Mouse (Mus musculus): ENCODE measurements around the gene Defa34. TPM values are rescaled to one million over a fixed set of nuclear protein-coding genes. Genes with fewer than 3 reads are reported as not detected.
"Not testable (repeated sequence)": the region's sequence is repeated elsewhere in the genome, so short reads cannot be mapped to it uniquely, and the experiment has no call there.

Gene Defa34
- not detected in 2 replicates for polyA plus RNA-seq (2015; fragmentation: Nextera tagmentation; extraction: Ambion mirVana)

DNA sequence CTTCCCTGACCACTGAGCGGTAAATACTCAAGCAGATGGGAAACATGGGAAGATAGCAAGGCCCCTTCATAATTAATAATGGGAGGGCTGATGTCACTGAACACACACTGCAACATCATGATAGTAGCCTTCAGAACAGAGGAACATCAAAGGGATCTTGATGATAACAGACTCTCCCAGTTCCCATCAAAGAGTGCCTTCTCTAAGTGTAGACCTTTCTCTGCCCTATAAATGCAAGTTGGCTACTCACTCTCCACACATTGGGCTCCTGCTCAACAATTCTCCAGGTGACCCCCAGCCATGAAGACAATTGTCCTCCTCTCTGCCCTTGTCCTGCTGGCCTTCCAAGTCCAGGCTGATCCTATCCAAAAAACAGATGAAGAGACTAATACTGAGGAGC, at the start of gene Defa34:
Gene Defa34, plus strand, starts transcription at position 301 of the 400 bp plus-strand sequence.
- H3K27ac ChIP-seq (ENCODE audit: low read depth, low read length); H3K36me3 ChIP-seq (ENCODE audit: control insufficient read depth, insufficient read depth); H3K4me1 ChIP-seq (replicated peaks; ENCODE audit: control insufficient read depth, insufficient read depth, low read length); H3K27me3 ChIP-seq (replicated peaks; ENCODE audit: control insufficient read depth, insufficient read depth, low read length); H3K4me3 ChIP-seq (ENCODE audit: low read depth, low read length); H3K9ac ChIP-seq (ENCODE audit: low read depth, low read length); ATAC-seq; H3K4me2 ChIP-seq (replicated peaks; ENCODE audit: low read depth); H3K9me3 ChIP-seq (ENCODE audit: control insufficient read depth): not testable (repeated sequence)
- 83% methylated on average over 1 of the region's 1 CpGs for WGBS

DNA sequence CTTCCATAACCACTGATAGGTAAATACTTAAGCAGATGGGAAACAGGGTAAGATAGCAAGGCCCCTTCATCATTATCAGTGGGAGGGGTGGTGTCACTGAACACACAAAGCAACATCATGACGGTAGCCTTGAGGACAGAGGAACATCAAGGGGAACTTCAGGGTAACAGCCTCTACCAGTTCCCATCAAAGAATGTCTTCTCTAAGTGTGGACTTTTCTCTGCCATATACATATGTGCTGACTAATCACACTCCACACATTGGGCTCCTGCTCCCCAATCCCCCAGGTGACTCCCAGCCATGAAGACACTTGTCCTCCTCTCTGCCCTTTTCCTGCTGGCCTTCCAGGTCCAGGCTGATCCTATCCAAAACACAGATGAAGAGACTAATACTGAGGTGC, 47.7 kb upstream of the Defa34 start, which contains the start of gene Defa26:
Gene Defa26, plus strand, starts transcription at position 301 of the 400 bp plus-strand sequence.
- H3K4me3 ChIP-seq (ENCODE audit: low read depth, low read length); ATAC-seq; H3K4me2 ChIP-seq (replicated peaks; ENCODE audit: low read depth); H3K4me1 ChIP-seq (replicated peaks; ENCODE audit: control insufficient read depth, insufficient read depth, low read length); H3K9ac ChIP-seq (ENCODE audit: low read depth, low read length); H3K9me3 ChIP-seq (ENCODE audit: control insufficient read depth); H3K36me3 ChIP-seq (ENCODE audit: control insufficient read depth, insufficient read depth); H3K27me3 ChIP-seq (replicated peaks; ENCODE audit: control insufficient read depth, insufficient read depth, low read length); H3K27ac ChIP-seq (ENCODE audit: low read depth, low read length): not testable (repeated sequence)
- WGBS: no CpG with 5 or more reads among the region's 1 CpGs

DNA sequence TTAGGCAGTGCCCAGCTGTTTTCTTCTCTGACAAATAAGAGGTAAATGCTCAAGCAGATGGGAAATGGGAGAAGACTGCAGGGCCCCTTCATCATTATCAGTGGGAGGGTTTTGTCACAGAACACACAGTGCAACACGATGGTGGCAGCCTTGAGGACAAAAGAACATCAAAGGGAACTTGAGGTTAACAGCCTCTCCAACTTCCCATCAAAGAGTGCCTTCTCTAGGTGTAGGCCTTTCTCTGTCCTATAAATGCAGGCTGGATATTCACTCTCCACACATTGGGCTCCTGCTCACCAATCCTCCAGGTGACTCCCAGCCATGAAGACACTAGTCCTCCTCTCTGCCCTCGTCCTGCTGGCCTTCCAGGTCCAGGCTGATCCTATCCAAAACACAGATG, 10.1 kb upstream of the Defa34 start, which contains the start of gene Defa17:
Gene Defa17, plus strand, starts transcription at position 301 of the 400 bp plus-strand sequence.
- not testable (repeated sequence) for H3K4me2 ChIP-seq (replicated peaks; ENCODE audit: low read depth); H3K4me3 ChIP-seq (ENCODE audit: low read depth, low read length); H3K27ac ChIP-seq (ENCODE audit: low read depth, low read length); H3K27me3 ChIP-seq (replicated peaks; ENCODE audit: control insufficient read depth, insufficient read depth, low read length); ATAC-seq; H3K9ac ChIP-seq (ENCODE audit: low read depth, low read length); H3K4me1 ChIP-seq (replicated peaks; ENCODE audit: control insufficient read depth, insufficient read depth, low read length); H3K36me3 ChIP-seq (ENCODE audit: control insufficient read depth, insufficient read depth); H3K9me3 ChIP-seq (ENCODE audit: control insufficient read depth)
- WGBS: no CpG with 5 or more reads among the region's 2 CpGs

DNA sequence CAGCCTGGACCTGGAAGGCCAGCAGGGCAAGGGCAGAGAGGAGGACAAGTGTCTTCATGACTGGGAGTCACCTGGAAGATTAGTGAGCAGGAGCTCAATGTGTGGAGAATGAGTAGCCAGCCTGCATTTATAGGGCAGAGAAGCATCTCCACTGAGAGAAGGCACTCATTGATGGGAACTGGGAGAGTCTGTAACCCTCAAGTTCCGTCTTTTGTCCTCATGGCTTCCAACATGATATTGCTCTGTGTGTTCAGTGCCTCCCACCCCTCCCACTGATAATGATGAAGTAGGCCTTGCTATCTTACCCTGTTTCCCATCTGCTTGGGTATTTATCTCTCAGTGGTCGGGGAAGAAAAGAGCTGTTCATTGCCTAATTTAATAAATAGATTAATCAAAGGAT, 37.9 kb downstream of the Defa34 start, which contains the start of gene AY761184:
Gene AY761184, minus strand, starts transcription at position 101 of the 400 bp plus-strand sequence.
- not testable (repeated sequence) for H3K9ac ChIP-seq (ENCODE audit: low read depth, low read length); H3K4me1 ChIP-seq (replicated peaks; ENCODE audit: control insufficient read depth, insufficient read depth, low read length); H3K27ac ChIP-seq (ENCODE audit: low read depth, low read length); H3K4me3 ChIP-seq (ENCODE audit: low read depth, low read length); H3K36me3 ChIP-seq (ENCODE audit: control insufficient read depth, insufficient read depth); H3K27me3 ChIP-seq (replicated peaks; ENCODE audit: control insufficient read depth, insufficient read depth, low read length); H3K4me2 ChIP-seq (replicated peaks; ENCODE audit: low read depth); ATAC-seq; H3K9me3 ChIP-seq (ENCODE audit: control insufficient read depth)
- WGBS: 84% methylated on average over 2 of the region's 2 CpGs

Other genes with a start within 250 kb of the Defa34 start
- gene Defa36, start 238.4 kb upstream of the Defa34 start, polyA plus RNA-seq (2015; fragmentation: Nextera tagmentation; extraction: Ambion mirVana): 2.9 TPM in 1 of 2 replicates, not detected in the other
- gene Gm7849, start 209.2 kb upstream of the Defa34 start, polyA plus RNA-seq (2015; fragmentation: Nextera tagmentation; extraction: Ambion mirVana): 2.2 and 2.3 TPM in 2 replicates
- gene Defa20, start 156.5 kb upstream of the Defa34 start, polyA plus RNA-seq (2015; fragmentation: Nextera tagmentation; extraction: Ambion mirVana): 1.1 and 1.4 TPM in 2 replicates
- not detected in 2 replicates for gene Defa32, start 136.8 kb upstream of the Defa34 start, polyA plus RNA-seq (2015; fragmentation: Nextera tagmentation; extraction: Ambion mirVana)
- 2.1 TPM in 1 of 2 replicates, not detected in the other for gene Defa37, start 100.4 kb upstream of the Defa34 start, polyA plus RNA-seq (2015; fragmentation: Nextera tagmentation; extraction: Ambion mirVana)
- not detected in 2 replicates for gene Defa28, start 82.8 kb upstream of the Defa34 start, polyA plus RNA-seq (2015; fragmentation: Nextera tagmentation; extraction: Ambion mirVana)
- 1.6 and 2.7 TPM in 2 replicates for gene Gm7861, start 71.3 kb upstream of the Defa34 start, polyA plus RNA-seq (2015; fragmentation: Nextera tagmentation; extraction: Ambion mirVana)
- gene Defa26, start 47.6 kb upstream of the Defa34 start, polyA plus RNA-seq (2015; fragmentation: Nextera tagmentation; extraction: Ambion mirVana): 0.76 and 0.99 TPM in 2 replicates
- gene Defa17, start 10.0 kb upstream of the Defa34 start, polyA plus RNA-seq (2015; fragmentation: Nextera tagmentation; extraction: Ambion mirVana): 298 and 318 TPM in 2 replicates
- gene AY761184, start 37.8 kb downstream of the Defa34 start, polyA plus RNA-seq (2015; fragmentation: Nextera tagmentation; extraction: Ambion mirVana): 0.69 and 1.0 TPM in 2 replicates
- gene Defa24, start 68.7 kb downstream of the Defa34 start, polyA plus RNA-seq (2015; fragmentation: Nextera tagmentation; extraction: Ambion mirVana): 749 and 750 TPM in 2 replicates
- gene Defb50, start 157.7 kb downstream of the Defa34 start, polyA plus RNA-seq (2015; fragmentation: Nextera tagmentation; extraction: Ambion mirVana): not detected in 2 replicates
- not detected in 2 replicates for gene Defb2, start 174.1 kb downstream of the Defa34 start, polyA plus RNA-seq (2015; fragmentation: Nextera tagmentation; extraction: Ambion mirVana)
- gene Defb10, start 193.1 kb downstream of the Defa34 start, polyA plus RNA-seq (2015; fragmentation: Nextera tagmentation; extraction: Ambion mirVana): not detected in 2 replicates
- not detected in 2 replicates for gene Defb9, start 219.6 kb downstream of the Defa34 start, polyA plus RNA-seq (2015; fragmentation: Nextera tagmentation; extraction: Ambion mirVana)
- gene Defb11, start 240.6 kb downstream of the Defa34 start, polyA plus RNA-seq (2015; fragmentation: Nextera tagmentation; extraction: Ambion mirVana): not detected in 2 replicates